Mouse (Mus musculus): ENCODE measurements around the gene Klk1b24. TPM values are rescaled to one million over a fixed set of nuclear protein-coding genes. Genes with fewer than 3 reads are reported as not detected.

Klk1b24 gene
- total and polyA plus RNA-seq, 3 experiments, result not detected

DNA sequence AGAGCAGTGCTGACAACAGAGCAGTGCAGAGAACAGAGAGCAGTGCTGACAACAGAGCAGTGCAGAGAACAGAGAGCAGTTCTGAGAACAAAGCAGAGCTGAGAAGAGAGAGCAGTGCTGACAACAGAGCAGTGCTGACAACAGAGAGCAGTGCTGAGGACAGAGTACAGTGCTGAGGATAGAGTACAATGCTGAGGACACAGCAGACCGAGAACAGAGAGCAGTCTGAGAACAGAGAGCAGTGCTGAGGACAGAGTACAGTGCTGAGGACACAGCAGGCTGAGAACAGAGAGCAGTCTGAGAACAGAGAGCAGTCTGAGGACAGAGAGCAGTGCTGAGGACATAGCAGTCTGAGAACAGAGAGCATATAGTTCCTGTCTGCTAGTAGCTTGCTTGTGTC, 52.7 kb downstream of the Klk1b24 start:
- TF ChIP-seq POLR2A (IDR thresholded peaks at IDR 0.05; ENCODE audit: insufficient read depth, low read depth, low read length) (no peak), CTCF (IDR thresholded peaks at IDR 0.05) (no peak), EP300 (IDR thresholded peaks at IDR 0.05; ENCODE audit: insufficient read depth, low read depth, low read length) (no peak)
- no peak for DNase-seq
- H3K79me2 ChIP-seq (replicated peaks; ENCODE audit: control insufficient read depth, insufficient read depth, low read length), result no peaks in the 10 kb centered on the region
- H3K27me3 ChIP-seq (ENCODE audit: control insufficient read depth, insufficient read depth, low read length), result no peaks in the 10 kb centered on the region
- H3K36me3 ChIP-seq (ENCODE audit: control insufficient read depth, insufficient read depth, low read length), result no peaks in the 10 kb centered on the region
- intact Hi-C loops (cut with DNase I), result loop anchor here (10.0 kb wide), 1 partner anchor 64 kb away; the partner anchor contains the start of gene Clec11a
- H3K4me1 ChIP-seq (ENCODE audit: control insufficient read depth, insufficient read depth, low read length), result peaks cover 1% of the 10 kb centered on the region
- no peak overlapping the region for H3K4me3 ChIP-seq
- H3K9ac ChIP-seq (ENCODE audit: low read depth, low read length), result no peak overlapping the region
- 19% methylated on average over 1 of the region's 1 CpGs for WGBS
- H3K27ac ChIP-seq, result no peak overlapping the region

GRCm38 (mm10) chr7:44241163-44241562, 53.1 kb downstream of the Klk1b24 start:
- intact Hi-C loops (cut with DNase I), result loop anchor here (10.0 kb wide), 1 partner anchor 64 kb away; the partner anchor contains the start of gene Clec11a
- Histone ChIP-seq H3K36me3 (ENCODE audit: control insufficient read depth, insufficient read depth, low read length) (no peaks in the 10 kb centered on the region), H3K4me1 (ENCODE audit: control insufficient read depth, insufficient read depth, low read length) (peaks cover 1% of the 10 kb centered on the region), H3K27me3 (ENCODE audit: control insufficient read depth, insufficient read depth, low read length) (no peaks in the 10 kb centered on the region), H3K4me3 (no peak overlapping the region), H3K27ac (no peak overlapping the region), H3K79me2 (replicated peaks; ENCODE audit: control insufficient read depth, insufficient read depth, low read length) (no peaks in the 10 kb centered on the region), H3K9ac (ENCODE audit: low read depth, low read length) (no peak overlapping the region)
- WGBS, result 72% methylated on average over 2 of the region's 2 CpGs
- no peak for DNase-seq
- TF ChIP-seq POLR2A (IDR thresholded peaks at IDR 0.05; ENCODE audit: insufficient read depth, low read depth, low read length) (no peak), EP300 (IDR thresholded peaks at IDR 0.05; ENCODE audit: insufficient read depth, low read depth, low read length) (no peak), CTCF (IDR thresholded peaks at IDR 0.05) (no peak)

Other genes starting within 250 kb of the Klk1b24 start
- not detected for gene Klk1b8, start 237.6 kb upstream of the Klk1b24 start, total RNA-seq (2021)
- gene Klk1b8, start 237.6 kb upstream of the Klk1b24 start, polyA plus RNA-seq (2012; rRNA removed), result not detected in 2 replicates
- gene Klk1b1, start 221.5 kb upstream of the Klk1b24 start, total RNA-seq (2021), result not detected
- not detected in 2 replicates for gene Klk1b1, start 221.5 kb upstream of the Klk1b24 start, polyA plus RNA-seq (2012; rRNA removed)
- gene Klk1b9, start 212.2 kb upstream of the Klk1b24 start, total RNA-seq (2021), result not detected
- gene Klk1b9, start 212.2 kb upstream of the Klk1b24 start, polyA plus RNA-seq (2012; rRNA removed), result not detected in 2 replicates
- not detected for gene Klk1b11, start 192.4 kb upstream of the Klk1b24 start, total RNA-seq (2021)
- not detected in 2 replicates for gene Klk1b11, start 192.4 kb upstream of the Klk1b24 start, polyA plus RNA-seq (2012; rRNA removed)
- 1 to 10 TPM; 1.5 to 2.6 TPM for gene Klk1b26, start 176.1 kb upstream of the Klk1b24 start, total RNA-seq (2021)
- gene Klk1b26, start 176.1 kb upstream of the Klk1b24 start, polyA plus RNA-seq (2012; rRNA removed), result 0.15 and 0.90 TPM in 2 replicates
- gene Klk1b27, start 135.9 kb upstream of the Klk1b24 start, total RNA-seq (2021), result not detected
- not detected in 2 replicates for gene Klk1b27, start 135.9 kb upstream of the Klk1b24 start, polyA plus RNA-seq (2012; rRNA removed)
- gene Klk1b21, start 85.9 kb upstream of the Klk1b24 start, total RNA-seq (2021), result not detected
- not detected in 2 replicates for gene Klk1b21, start 85.9 kb upstream of the Klk1b24 start, polyA plus RNA-seq (2012; rRNA removed)
- not detected for gene Klk1b22, start 75.6 kb upstream of the Klk1b24 start, total RNA-seq (2021)
- gene Klk1b22, start 75.6 kb upstream of the Klk1b24 start, polyA plus RNA-seq (2012; rRNA removed), result 4.0 TPM in 1 of 2 replicates, not detected in the other
- not detected for gene Klk1b16, start 51.5 kb upstream of the Klk1b24 start, total RNA-seq (2021)
- not detected in 2 replicates for gene Klk1b16, start 51.5 kb upstream of the Klk1b24 start, polyA plus RNA-seq (2012; rRNA removed)
- gene Klk1b3, start 10.0 kb downstream of the Klk1b24 start, total RNA-seq (2021), result not detected
- gene Klk1b3, start 10.0 kb downstream of the Klk1b24 start, polyA plus RNA-seq (2012; rRNA removed), result not detected in 2 replicates
- not detected for gene Klk1b4, start 19.2 kb downstream of the Klk1b24 start, total RNA-seq (2021)
- gene Klk1b4, start 19.2 kb downstream of the Klk1b24 start, polyA plus RNA-seq (2012; rRNA removed), result 0.14 TPM in 1 of 2 replicates, not detected in the other
- gene Klk1b5, start 27.7 kb downstream of the Klk1b24 start, total RNA-seq (2021), result not detected
- gene Klk1b5, start 27.7 kb downstream of the Klk1b24 start, polyA plus RNA-seq (2012; rRNA removed), result not detected in 2 replicates
- not detected for gene Klk1, start 37.1 kb downstream of the Klk1b24 start, total RNA-seq (2021)
- 0.38 and 0.62 TPM in 2 replicates for gene Klk1, start 37.1 kb downstream of the Klk1b24 start, polyA plus RNA-seq (2012; rRNA removed)
- not detected for gene Gm36864, start 47.9 kb downstream of the Klk1b24 start, total RNA-seq (2021)
- not detected in 2 replicates for gene Gm36864, start 47.9 kb downstream of the Klk1b24 start, polyA plus RNA-seq (2012; rRNA removed)
- under 1 TPM; 0.68 to 0.70 TPM for gene 1700028J19Rik, start 58.5 kb downstream of the Klk1b24 start, total RNA-seq (2021)
- 1.3 and 2.1 TPM in 2 replicates for gene 1700028J19Rik, start 58.5 kb downstream of the Klk1b24 start, polyA plus RNA-seq (2012; rRNA removed)
- gene 2410002F23Rik, start 58.5 kb downstream of the Klk1b24 start, total RNA-seq (2021), result 10 to 100 TPM; 12.0 to 12.3 TPM
- gene 2410002F23Rik, start 58.5 kb downstream of the Klk1b24 start, polyA plus RNA-seq (2012; rRNA removed), result 29.5 and 37.6 TPM in 2 replicates
- not detected for gene Acp4, start 69.1 kb downstream of the Klk1b24 start, total RNA-seq (2021)
- not detected in 2 replicates for gene Acp4, start 69.1 kb downstream of the Klk1b24 start, polyA plus RNA-seq (2012; rRNA removed)
- not detected for gene Gm15517, start 73.2 kb downstream of the Klk1b24 start, total RNA-seq (2021)
- gene Gm15517, start 73.2 kb downstream of the Klk1b24 start, polyA plus RNA-seq (2012; rRNA removed), result not detected in 2 replicates
- 1 to 10 TPM in 1 of 2 experiments, under 1 TPM in 1; 0.60 to 1.1 TPM for gene Clec11a, start 118.7 kb downstream of the Klk1b24 start, total RNA-seq (2021)
- gene Clec11a, start 118.7 kb downstream of the Klk1b24 start, polyA plus RNA-seq (2012; rRNA removed), result 1.8 and 2.0 TPM in 2 replicates
- gene Shank1, start 122.0 kb downstream of the Klk1b24 start, total RNA-seq (2021), result 1 to 10 TPM; 1.2 to 2.3 TPM
- 0.94 and 1.1 TPM in 2 replicates for gene Shank1, start 122.0 kb downstream of the Klk1b24 start, polyA plus RNA-seq (2012; rRNA removed)
- gene Syt3, start 195.9 kb downstream of the Klk1b24 start, total RNA-seq (2021), result 1 to 10 TPM; 1.4 to 2.5 TPM
- gene Syt3, start 195.9 kb downstream of the Klk1b24 start, polyA plus RNA-seq (2012; rRNA removed), result 3.1 and 3.2 TPM in 2 replicates
- gene 1700008O03Rik, start 197.6 kb downstream of the Klk1b24 start, total RNA-seq (2021), result under 1 TPM; 0.21 to 0.25 TPM
- gene 1700008O03Rik, start 197.6 kb downstream of the Klk1b24 start, polyA plus RNA-seq (2012; rRNA removed), result 0.12 and 0.47 TPM in 2 replicates
- gene Lrrc4b, start 240.8 kb downstream of the Klk1b24 start, total RNA-seq (2021), result 10 to 100 TPM; 30.1 to 34.1 TPM
- 33.2 and 36.2 TPM in 2 replicates for gene Lrrc4b, start 240.8 kb downstream of the Klk1b24 start, polyA plus RNA-seq (2012; rRNA removed)

Measured in heart, adult 2 months (tissue).